Mouse (Mus musculus): ENCODE results near the gene Casp3.
"Not testable (repeated sequence)": the region's sequence is repeated elsewhere in the genome, so short reads cannot be mapped to it uniquely, and the experiment has no call there.

DNA sequence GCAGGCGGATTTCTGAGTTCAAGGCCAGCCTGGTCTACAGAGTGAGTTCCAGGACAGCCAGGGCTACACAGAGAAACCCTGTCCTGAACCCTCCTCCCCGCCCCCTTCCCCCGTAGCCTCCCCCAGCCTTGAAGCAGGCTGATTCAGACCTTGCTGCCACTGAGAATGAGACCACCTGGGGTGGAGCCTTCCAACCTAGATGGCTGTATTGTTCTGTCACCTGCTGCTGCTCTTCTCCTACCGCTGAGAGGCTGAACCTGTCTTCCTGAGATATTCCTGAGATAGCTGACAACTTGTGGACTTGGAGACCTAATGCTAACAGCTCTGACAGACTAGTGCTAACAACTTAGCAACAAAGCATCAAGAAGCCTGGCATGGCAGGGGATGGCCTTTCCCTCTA, 32.8 kb upstream of the Casp3 start:
- not testable (repeated sequence) for TF ChIP-seq CTCF (IDR thresholded peaks at IDR 0.05; ENCODE audit: control insufficient read depth, insufficient read depth, low read length); POLR2A (IDR thresholded peaks at IDR 0.05; ENCODE audit: borderline replicate concordance, control insufficient read depth, low read depth, low read length)
